Comparison of ENCODE assay signal across 9 mouse cellular contexts in the genomic region with DNA sequence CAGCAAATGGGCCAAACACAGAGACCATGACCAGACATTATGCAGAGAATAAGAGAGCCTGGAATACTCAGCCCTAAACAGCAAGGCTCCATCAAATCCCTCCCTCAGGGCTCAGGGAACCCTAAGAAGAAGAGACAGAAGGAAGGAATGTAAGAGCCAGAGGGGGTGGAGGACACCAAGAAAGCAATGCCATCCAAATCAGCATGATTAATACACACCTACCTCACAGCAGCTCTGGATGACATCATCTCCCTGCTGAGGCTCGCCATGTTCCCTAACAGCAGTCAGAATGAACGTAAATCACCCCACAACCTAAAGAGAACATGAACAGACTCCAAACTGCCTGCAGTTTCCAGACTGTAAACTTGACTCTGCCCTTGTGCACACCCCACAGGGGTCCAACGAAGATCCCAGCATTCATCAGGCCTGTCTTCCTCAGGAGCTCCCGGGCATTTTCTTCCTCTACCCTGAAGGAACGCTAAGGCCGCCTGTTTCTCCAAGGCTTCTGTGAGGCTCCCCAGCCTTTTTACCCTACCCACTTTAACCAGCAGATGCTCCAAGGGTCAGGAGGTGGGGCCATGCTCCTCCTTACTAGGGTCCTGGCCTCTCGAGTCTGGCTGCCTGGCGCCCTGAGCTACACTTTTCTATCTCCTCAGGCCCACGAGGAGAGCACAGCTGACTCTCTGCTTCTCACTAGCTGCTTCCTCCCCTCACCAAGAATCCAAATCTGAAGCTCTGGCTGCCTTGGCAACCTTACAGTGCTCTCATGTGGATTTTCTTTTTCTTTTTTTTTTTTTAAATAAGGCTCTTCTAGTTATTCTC. TPM values are rescaled to one million over a fixed set of nuclear protein-coding genes. Genes with fewer than 3 reads are reported as not detected.
DNase-seq lines count a peak whose midpoint lies in the region; ATAC-seq and TF ChIP-seq lines count a peak whose summit lies in the region.
"Had no signal": no experiment of that assay in that cellular context is flagged by ENCODE, and none has a peak within 500 bp of the region (broad histone marks: within the 10 kb centered on the region; RNA-seq: fewer than 3 reads in every experiment).

No protein-coding gene starts in this region.

- no peaks in the 10 kb centered on the region for H3K9me3 ChIP-seq in heart, embryonic 12.5 days (replicated peaks)
- no peaks in the 10 kb centered on the region for H3K9me3 ChIP-seq in kidney, postnatal 0 days (replicated peaks; ENCODE audit: low read length)
- no peaks in the 10 kb centered on the region for H3K9me3 ChIP-seq in midbrain, embryonic 12.5 days

- no peaks in the 10 kb centered on the region for H3K27me3 ChIP-seq in heart, embryonic 12.5 days (replicated peaks)
- no peaks in the 10 kb centered on the region for H3K27me3 ChIP-seq in kidney, postnatal 0 days (ENCODE audit: insufficient read depth, low read length)
- no peaks in the 10 kb centered on the region for H3K27me3 ChIP-seq in midbrain, embryonic 12.5 days

- H3K27ac ChIP-seq in heart, embryonic 12.5 days (ENCODE audit: poor library complexity, severe bottlenecking): peak overlapping the region; percentile 61
- peak overlapping the region; percentile 71 for H3K27ac ChIP-seq in kidney, postnatal 0 days
- H3K27ac ChIP-seq in midbrain, embryonic 12.5 days (replicated peaks): peak overlapping the region; percentile 46

- peaks cover 43% of the 10 kb centered on the region for H3K4me1 ChIP-seq in heart, embryonic 12.5 days (replicated peaks)
- H3K4me1 ChIP-seq in kidney, postnatal 0 days (replicated peaks; ENCODE audit: insufficient read depth, low read length): peaks cover 32% of the 10 kb centered on the region
- H3K4me1 ChIP-seq in midbrain, embryonic 12.5 days: peaks cover 50% of the 10 kb centered on the region

- peak overlapping the region; percentile 29; the same call in 1 of the 2 replicates for H3K9ac ChIP-seq in heart, embryonic 12.5 days
- no peak overlapping the region; the same call in 1 of the 2 replicates for H3K9ac ChIP-seq in kidney, postnatal 0 days (ENCODE audit: low read depth, low read length)
- H3K9ac ChIP-seq in midbrain, embryonic 12.5 days (replicated peaks): no peak overlapping the region; the same call in 1 of the 2 replicates

- no peak for TF ChIP-seq CTCF in kidney, postnatal 0 days (IDR thresholded peaks at IDR 0.05; ENCODE audit: low read depth)

- no peaks in the 10 kb centered on the region for H3K36me3 ChIP-seq in heart, embryonic 12.5 days
- H3K36me3 ChIP-seq in kidney, postnatal 0 days (ENCODE audit: insufficient read depth, low read length): no peaks in the 10 kb centered on the region
- H3K36me3 ChIP-seq in midbrain, embryonic 12.5 days: no peaks in the 10 kb centered on the region

- ATAC-seq in heart, embryonic 12.5 days (ENCODE audit: insufficient number of reproducible peaks, low FRiP score): no peak
- ATAC-seq in kidney, postnatal 0 days (replicated peaks; ENCODE audit: low FRiP score, low read depth): no peak; the same call in 1 of the 2 replicates
- no peak for ATAC-seq in midbrain, embryonic 12.5 days (ENCODE audit: low FRiP score, low read depth)

- peak overlapping the region; percentile 32 for H3K4me2 ChIP-seq in heart, embryonic 12.5 days
- peak overlapping the region; percentile 26; the same call in 1 of the 2 replicates for H3K4me2 ChIP-seq in kidney, postnatal 0 days (ENCODE audit: low read length)
- H3K4me2 ChIP-seq in midbrain, embryonic 12.5 days (replicated peaks): peak overlapping the region; percentile 18

- peak; percentile 42 for DNase-seq in cerebellum, adult 11-12 months
- no peak for DNase-seq in cerebellum, adult 11 months
- DNase-seq in cerebellum, adult 9-10 months: peak; percentile 51
- peak; percentile 53 for DNase-seq in kidney, postnatal 0 days (ENCODE audit: low spot score)
- DNase-seq in yolk sac, embryonic 10.5 days (ENCODE audit: low spot score): peak; percentile 63
- no peak for DNase-seq in ovary, postnatal 10 days (ENCODE audit: low spot score)

- WGBS in heart, embryonic 12.5 days: 34% methylated on average over 9 of the region's 9 CpGs
- 23% methylated on average over 9 of the region's 9 CpGs for WGBS in kidney, postnatal 0 days
- 35% methylated on average over 9 of the region's 9 CpGs for WGBS in midbrain, embryonic 12.5 days

- H3K4me3 ChIP-seq in heart, embryonic 12.5 days: no peak overlapping the region
- H3K4me3 ChIP-seq in kidney, postnatal 0 days (replicated peaks; ENCODE audit: low read depth, low read length): no peak overlapping the region
- no peak overlapping the region for H3K4me3 ChIP-seq in midbrain, embryonic 12.5 days
- H3K4me3 ChIP-seq: myocyte had no signal

RNA-seq across cellular contexts. Expression of a gene that starts 15.0 kb away (rescaled TPM):
- 4.3 and 4.5 TPM in 2 replicates for polyA plus RNA-seq in heart, embryonic 12.5 days (2016; fragmentation: Nextera tagmentation; extraction: Ambion mirVana)
- polyA plus RNA-seq in kidney, postnatal 0 days (2015; fragmentation: Nextera tagmentation; extraction: Ambion mirVana): 4.4 and 5.0 TPM in 2 replicates
- polyA plus RNA-seq in midbrain, embryonic 12.5 days (2016; fragmentation: Nextera tagmentation; extraction: Ambion mirVana): 7.4 and 7.8 TPM in 2 replicates

RNA-seq across cellular contexts. Expression of a gene that starts 40.7 kb away (rescaled TPM):
- polyA plus RNA-seq in heart, embryonic 12.5 days (2016; fragmentation: Nextera tagmentation; extraction: Ambion mirVana): 0.11 and 0.21 TPM in 2 replicates
- 0.22 and 0.32 TPM in 2 replicates for polyA plus RNA-seq in kidney, postnatal 0 days (2015; fragmentation: Nextera tagmentation; extraction: Ambion mirVana)
- not detected in 2 replicates for polyA plus RNA-seq in midbrain, embryonic 12.5 days (2016; fragmentation: Nextera tagmentation; extraction: Ambion mirVana)
- polyA plus RNA-seq: myocyte had no signal

Comparison
In these comparisons a context has a peak if more than half of its experiments do, and no peak if none do; other contexts are left out.
1. DNase-seq: peak in cerebellum, adult 11-12 months (single experiment), cerebellum, adult 9-10 months (single experiment), kidney, postnatal 0 days (single experiment) and yolk sac, embryonic 10.5 days (single experiment); none in cerebellum, adult 11 months (single experiment) and ovary, postnatal 10 days (single experiment).
2. Peak in every context shown above with its lines, with median percentiles within 50 percentile points of each other: H3K27ac ChIP-seq and H3K4me2 ChIP-seq.